Mouse (Mus musculus) kidney, adult 11 months (tissue): ENCODE data around the gene Cpne9.

Experiments
- DNase-seq: peaks from one replicate; pipeline ENCODE4 v3.0.0; 2022

Gene Cpne9

GRCm38 (mm10) chr6:113344321-113344720, 62.2 kb downstream of the Cpne9 start:
- peak; percentile 95 for DNase-seq

- DNase-seq = no peak
Observed at GRCm38 (mm10) chr6:113346897-113347296, 64.8 kb downstream of the Cpne9 start.

- no peak for DNase-seq
Observed at GRCm38 (mm10) chr6:113350538-113350937, 68.4 kb downstream of the Cpne9 start.

GRCm38 (mm10) chr6:113351161-113351560, 69.1 kb downstream of the Cpne9 start:
- DNase-seq = no peak

- no peak for DNase-seq
Observed at GRCm38 (mm10) chr6:113351653-113352052, 69.5 kb downstream of the Cpne9 start.

GRCm38 (mm10) chr6:113352820-113353219, 70.7 kb downstream of the Cpne9 start:
- no peak for DNase-seq

GRCm38 (mm10) chr6:113353696-113354095, 71.6 kb downstream of the Cpne9 start:
- no peak for DNase-seq
